ENCODE assay signal across 27 mouse cellular contexts in the genomic region with DNA sequence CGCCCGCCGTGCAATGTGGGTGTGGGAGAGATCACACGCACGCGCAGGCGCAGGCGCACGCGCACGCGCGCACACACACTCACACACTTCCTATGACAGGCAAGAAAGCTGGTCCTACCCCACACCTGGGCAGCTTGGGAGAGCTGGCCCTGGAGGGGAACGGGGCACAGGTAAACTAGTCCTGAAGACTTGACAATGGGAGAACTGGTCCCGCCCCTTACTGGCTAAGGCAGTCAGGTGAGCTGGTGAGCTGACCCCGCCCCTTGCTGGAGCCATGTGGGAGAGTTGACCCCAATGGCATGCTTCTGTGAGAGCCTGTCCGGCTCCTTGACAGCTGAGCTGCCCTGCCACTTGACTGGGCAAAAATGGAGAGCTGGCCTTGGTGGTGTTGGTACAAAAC.
A peak's percentile ranks its signal among the peaks of the same experiment; 100 is the strongest.
DNase-seq lines count a peak whose midpoint lies in the region; ATAC-seq lines count a peak whose summit lies in the region.
"Had no signal": no experiment of that assay in that cellular context is flagged by ENCODE, and none has a peak within 500 bp of the region (broad histone marks: within the 10 kb centered on the region; RNA-seq: fewer than 3 reads in every experiment).

No protein-coding gene starts in this region.

- H3K36me3 ChIP-seq in kidney, embryonic 16.5 days (ENCODE audit: insufficient read depth, low read length): no peaks in the 10 kb centered on the region
- no peaks in the 10 kb centered on the region for H3K36me3 ChIP-seq in midbrain, embryonic 14.5 days (ENCODE audit: control insufficient read depth, insufficient read depth, low read length)
- no peaks in the 10 kb centered on the region for H3K36me3 ChIP-seq in midbrain, embryonic 15.5 days (replicated peaks)
- H3K36me3 ChIP-seq in stomach, embryonic 16.5 days (ENCODE audit: control insufficient read depth, insufficient read depth, low read length): no peaks in the 10 kb centered on the region
- H3K36me3 ChIP-seq: kidney, embryonic 15.5 days; limb, embryonic 13.5 days; lung, embryonic 15.5 days had no signal

- H3K9ac ChIP-seq in kidney, embryonic 16.5 days (replicated peaks; ENCODE audit: low read length): no peak overlapping the region
- no peak overlapping the region for H3K9ac ChIP-seq in midbrain, embryonic 14.5 days (replicated peaks; ENCODE audit: low read length)
- H3K9ac ChIP-seq in midbrain, embryonic 15.5 days: no peak overlapping the region
- H3K9ac ChIP-seq in stomach, embryonic 16.5 days (ENCODE audit: low read length): no peak overlapping the region
- H3K9ac ChIP-seq: kidney, embryonic 15.5 days; limb, embryonic 13.5 days; lung, embryonic 15.5 days had no signal

- H3K4me2 ChIP-seq in kidney, embryonic 16.5 days (replicated peaks; ENCODE audit: low read depth, low read length): no peak overlapping the region
- no peak overlapping the region for H3K4me2 ChIP-seq in midbrain, embryonic 14.5 days (ENCODE audit: low read length)
- H3K4me2 ChIP-seq in midbrain, embryonic 15.5 days: no peak overlapping the region
- H3K4me2 ChIP-seq in stomach, embryonic 16.5 days (ENCODE audit: low read depth, low read length): no peak overlapping the region
- H3K4me2 ChIP-seq: kidney, embryonic 15.5 days; limb, embryonic 13.5 days; liver, embryonic 11.5 days; lung, embryonic 15.5 days had no signal

- H3K4me1 ChIP-seq in kidney, embryonic 16.5 days (ENCODE audit: insufficient read depth, low read length): no peaks in the 10 kb centered on the region
- H3K4me1 ChIP-seq in midbrain, embryonic 14.5 days (ENCODE audit: control insufficient read depth, insufficient read depth, low read length): no peaks in the 10 kb centered on the region
- no peaks in the 10 kb centered on the region for H3K4me1 ChIP-seq in midbrain, embryonic 15.5 days
- no peaks in the 10 kb centered on the region for H3K4me1 ChIP-seq in stomach, embryonic 16.5 days (ENCODE audit: control insufficient read depth, insufficient read depth, low read length)
- H3K4me1 ChIP-seq: kidney, embryonic 15.5 days had no signal

- no peak overlapping the region for H3K4me3 ChIP-seq in kidney, embryonic 16.5 days (ENCODE audit: low read length)
- H3K4me3 ChIP-seq in midbrain, embryonic 14.5 days (replicated peaks; ENCODE audit: low read depth, low read length): no peak overlapping the region
- no peak overlapping the region for H3K4me3 ChIP-seq in midbrain, embryonic 15.5 days
- H3K4me3 ChIP-seq in stomach, embryonic 16.5 days (replicated peaks; ENCODE audit: low read length): no peak overlapping the region
- H3K4me3 ChIP-seq: erythroblast, embryonic 14.5 days; gastrocnemius, adult 2 months; kidney, embryonic 15.5 days; limb, embryonic 13.5 days; lung, embryonic 15.5 days had no signal

- H3K27ac ChIP-seq in kidney, embryonic 16.5 days (ENCODE audit: low read length): no peak overlapping the region
- no peak overlapping the region for H3K27ac ChIP-seq in midbrain, embryonic 14.5 days (replicated peaks; ENCODE audit: low read depth, low read length)
- no peak overlapping the region for H3K27ac ChIP-seq in midbrain, embryonic 15.5 days
- H3K27ac ChIP-seq in stomach, embryonic 16.5 days (ENCODE audit: low read length): no peak overlapping the region
- H3K27ac ChIP-seq: gastrocnemius, adult 2 months; kidney, embryonic 15.5 days; limb, embryonic 13.5 days; lung, embryonic 15.5 days had no signal

- 96% methylated on average over 17 of the region's 17 CpGs for WGBS in kidney, embryonic 16.5 days
- WGBS in midbrain, embryonic 14.5 days: 97% methylated on average over 17 of the region's 17 CpGs
- 95% methylated on average over 17 of the region's 17 CpGs for WGBS in midbrain, embryonic 15.5 days
- 95% methylated on average over 17 of the region's 17 CpGs for WGBS in stomach, embryonic 16.5 days

- no peak for DNase-seq in kidney, postnatal 36 days
- DNase-seq in midbrain, embryonic 14.5 days: no peak
- DNase-seq in R1 (ENCODE audit: low read depth, low spot score): peak; percentile 56
- DNase-seq in kidney, adult 9 months: no peak
- DNase-seq: adrenal gland, adult 2 months; B cell, adult 2 months; cerebellum, adult 2 months; cerebellum, postnatal 14 days; gastrocnemius, adult 2 months; gastrocnemius, postnatal 36 days; heart, adult 18-20 months; heart, postnatal 14 days; kidney, adult 11 months; layer of hippocampus, adult 9-11 months; right cerebral cortex, postnatal 25 days had no signal

- H3K27me3 ChIP-seq in kidney, embryonic 16.5 days (ENCODE audit: insufficient read depth, low read length): no peaks in the 10 kb centered on the region
- no peaks in the 10 kb centered on the region for H3K27me3 ChIP-seq in midbrain, embryonic 14.5 days (ENCODE audit: control insufficient read depth, insufficient read depth, low read length)
- H3K27me3 ChIP-seq in midbrain, embryonic 15.5 days (replicated peaks): no peaks in the 10 kb centered on the region
- no peaks in the 10 kb centered on the region for H3K27me3 ChIP-seq in stomach, embryonic 16.5 days (ENCODE audit: control insufficient read depth, insufficient read depth, low read length)
- H3K27me3 ChIP-seq: kidney, embryonic 15.5 days; limb, embryonic 13.5 days; lung, embryonic 15.5 days had no signal

- H3K9me3 ChIP-seq in kidney, embryonic 16.5 days (ENCODE audit: low read length): no peaks in the 10 kb centered on the region
- no peaks in the 10 kb centered on the region for H3K9me3 ChIP-seq in midbrain, embryonic 14.5 days (ENCODE audit: control insufficient read depth, low read length)
- no peaks in the 10 kb centered on the region for H3K9me3 ChIP-seq in midbrain, embryonic 15.5 days
- H3K9me3 ChIP-seq in stomach, embryonic 16.5 days (replicated peaks; ENCODE audit: control insufficient read depth, low read length): no peaks in the 10 kb centered on the region
- H3K9me3 ChIP-seq: kidney, embryonic 15.5 days; limb, embryonic 13.5 days; lung, embryonic 15.5 days had no signal

- ATAC-seq in kidney, embryonic 16.5 days (ENCODE audit: low FRiP score, low TSS enrichment): peak; percentile 54; the same call in 1 of the 2 replicates
- ATAC-seq in midbrain, embryonic 14.5 days (ENCODE audit: low FRiP score, low TSS enrichment): peak; percentile 57; the same call in 1 of the 2 replicates
- ATAC-seq in midbrain, embryonic 15.5 days (replicated peaks): no peak
- peak; percentile 39 for ATAC-seq in stomach, embryonic 16.5 days (ENCODE audit: insufficient read depth, low FRiP score)
- ATAC-seq in megakaryocyte-erythroid progenitor cell, adult 5-6 weeks (replicated peaks; ENCODE audit: low FRiP score, low TSS enrichment, poor library complexity, severe bottlenecking): no peak
- ATAC-seq: activated CD4-positive, CD25-positive, alpha-beta regulatory T cell, adult 4 months; forebrain, embryonic 16.5 days; midbrain, embryonic 16.5 days had no signal

Comparison
In these comparisons a context has a peak if more than half of its experiments do, and no peak if none do; other contexts are left out.
1. ATAC-seq: peak in kidney, embryonic 16.5 days (single experiment), midbrain, embryonic 14.5 days (single experiment) and stomach, embryonic 16.5 days (single experiment); none in midbrain, embryonic 15.5 days (single experiment) and megakaryocyte-erythroid progenitor cell, adult 5-6 weeks (single experiment).